Mouse (Mus musculus) kidney, adult 8-10 months (tissue): ENCODE results near the gene Smap1.

Source experiments
- DNase-seq, 2 experiments: peaks; one replicate each; pipeline ENCODE4 v3.0.0; 2022

Gene Smap1

GRCm38 (mm10) chr1:23834246-23834645 is 87.9 kb downstream of the Smap1 start:
- no peak for DNase-seq

- peak; percentile 18 to 47 for DNase-seq
Measured at GRCm38 (mm10) chr1:23826887-23827758, 95.0 kb downstream of the Smap1 start.

- DNase-seq = no peak
Measured at GRCm38 (mm10) chr1:23821615-23822014, 100.5 kb downstream of the Smap1 start.

- peak; percentile 56 to 62 for DNase-seq
Measured at GRCm38 (mm10) chr1:23798306-23798705, 123.8 kb downstream of the Smap1 start.
